Mouse (Mus musculus): ENCODE measurements around the gene Tmprss6.

DNA sequence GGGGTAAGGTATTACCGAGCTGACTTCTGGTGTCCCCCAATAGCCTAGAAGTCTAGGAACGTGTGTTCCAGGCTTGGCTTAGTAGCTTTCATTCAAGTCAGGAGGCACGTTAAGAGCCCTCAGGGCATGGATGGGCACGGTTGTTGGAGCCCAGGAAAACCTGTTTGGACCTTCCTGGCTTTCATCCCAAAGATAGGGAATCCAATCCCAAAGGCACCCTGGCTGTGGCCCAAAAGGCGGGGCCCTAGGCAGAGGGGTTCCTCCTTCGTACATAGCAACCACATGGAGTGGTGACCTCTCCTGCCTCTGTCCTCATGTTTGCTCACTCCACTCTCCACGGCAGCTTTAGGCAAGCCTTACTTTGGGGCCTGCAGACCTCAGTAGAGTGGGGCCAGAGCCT is 66.0 kb downstream of the Tmprss6 start:
- TF ChIP-seq GATA1 (IDR thresholded peaks at IDR 0.05; ENCODE audit: low read length) (no peak), TAL1 (IDR thresholded peaks at IDR 0.05; ENCODE audit: low read length) (no peak)
